Mouse (Mus musculus): ENCODE results near the gene Osbpl3. TPM values are rescaled to one million over a fixed set of nuclear protein-coding genes. Genes with fewer than 3 reads are reported as not detected.

Gene Osbpl3
- total and polyA plus RNA-seq, 2 experiments, result 0.15 to 0.83 TPM

DNA sequence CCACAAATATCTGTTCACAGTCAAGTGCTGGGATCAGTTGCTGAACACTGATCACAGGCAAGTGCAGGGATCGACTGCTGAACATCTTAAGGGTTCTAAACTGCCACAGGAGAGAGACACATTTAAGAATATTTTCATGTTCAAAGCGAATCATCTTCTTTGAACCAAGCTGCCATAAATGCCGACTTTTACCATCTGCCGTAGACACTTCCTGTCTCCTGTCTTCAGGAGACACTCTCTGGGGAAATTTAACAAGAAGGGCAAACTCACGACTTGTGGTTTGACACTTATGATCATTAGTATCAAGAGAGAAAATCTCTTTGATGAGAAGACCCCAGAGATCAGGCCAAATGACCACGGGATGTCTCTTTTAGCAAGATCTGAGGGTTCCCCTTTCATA, 134.3 kb downstream of the Osbpl3 start:
- H3K36me3 ChIP-seq (ENCODE audit: control insufficient read depth, insufficient read depth, low read length), result no peaks in the 10 kb centered on the region
- H3K27me3 ChIP-seq (ENCODE audit: control insufficient read depth, insufficient read depth, low read length), result no peaks in the 10 kb centered on the region
- H3K27ac ChIP-seq (replicated peaks; ENCODE audit: insufficient read depth, low read depth, low read length), result no peak overlapping the region
- H3K79me2 ChIP-seq (ENCODE audit: control insufficient read depth, insufficient read depth, low read length), result no peaks in the 10 kb centered on the region
- no peak for DNase-seq (ENCODE audit: extremely low read depth, low read depth, low spot score)
- no peak overlapping the region for H3K4me3 ChIP-seq (ENCODE audit: insufficient read depth, low read depth, low read length)
- no peaks in the 10 kb centered on the region for H3K4me1 ChIP-seq (ENCODE audit: control insufficient read depth, insufficient read depth, low read length)
- TF ChIP-seq CTCF (IDR thresholded peaks at IDR 0.05; ENCODE audit: low read depth, low read length) (no peak), POLR2A (IDR thresholded peaks at IDR 0.05; ENCODE audit: extremely low read depth, insufficient read depth, low read length) (no peak)
- H3K9ac ChIP-seq (ENCODE audit: low read depth, low read length), result no peak overlapping the region
- 80% methylated on average over 6 of the region's 6 CpGs for WGBS

DNA sequence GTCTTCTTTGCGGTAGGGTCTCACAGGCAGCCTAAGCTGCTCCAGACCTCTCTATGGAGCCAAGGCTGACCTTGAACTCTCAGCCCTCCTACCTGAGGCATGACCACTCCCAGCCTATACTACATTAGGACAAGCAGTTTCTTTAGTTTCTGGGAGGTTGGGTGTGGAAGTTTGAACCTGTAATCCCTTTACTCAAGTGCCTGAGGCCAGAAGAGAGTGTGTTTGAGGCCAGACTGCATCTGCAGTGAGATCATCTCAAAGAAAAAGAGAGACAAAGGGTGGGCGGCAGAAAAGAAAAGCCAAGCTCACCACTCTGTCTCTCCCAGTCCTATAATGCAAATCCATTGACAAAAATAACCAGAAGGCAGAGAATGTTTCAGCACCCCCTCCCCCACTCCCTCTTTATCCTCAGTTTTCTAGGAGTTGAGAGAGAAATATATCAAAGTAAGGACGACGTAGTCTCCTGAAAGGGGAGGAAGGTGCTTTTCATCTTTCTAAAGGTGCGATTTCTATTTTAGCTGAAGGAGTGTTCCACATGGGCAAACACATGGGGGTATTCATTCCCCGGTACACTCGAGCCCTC, 137.3 kb downstream of the Osbpl3 start:
- Histone ChIP-seq H3K36me3 (ENCODE audit: control insufficient read depth, insufficient read depth, low read length) (no peaks in the 10 kb centered on the region), H3K79me2 (ENCODE audit: control insufficient read depth, insufficient read depth, low read length) (no peaks in the 10 kb centered on the region), H3K9ac (ENCODE audit: low read depth, low read length) (no peak overlapping the region), H3K27me3 (ENCODE audit: control insufficient read depth, insufficient read depth, low read length) (no peaks in the 10 kb centered on the region), H3K4me1 (ENCODE audit: control insufficient read depth, insufficient read depth, low read length) (no peaks in the 10 kb centered on the region), H3K4me3 (ENCODE audit: insufficient read depth, low read depth, low read length) (no peak overlapping the region), H3K27ac (replicated peaks; ENCODE audit: insufficient read depth, low read depth, low read length) (no peak overlapping the region)
- DNase-seq (ENCODE audit: extremely low read depth, low read depth, low spot score), result no peak
- TF ChIP-seq CTCF (IDR thresholded peaks at IDR 0.05; ENCODE audit: low read depth, low read length) (no peak), POLR2A (IDR thresholded peaks at IDR 0.05; ENCODE audit: extremely low read depth, insufficient read depth, low read length) (no peak)
- 88% methylated on average over 7 of the region's 7 CpGs for WGBS

DNA sequence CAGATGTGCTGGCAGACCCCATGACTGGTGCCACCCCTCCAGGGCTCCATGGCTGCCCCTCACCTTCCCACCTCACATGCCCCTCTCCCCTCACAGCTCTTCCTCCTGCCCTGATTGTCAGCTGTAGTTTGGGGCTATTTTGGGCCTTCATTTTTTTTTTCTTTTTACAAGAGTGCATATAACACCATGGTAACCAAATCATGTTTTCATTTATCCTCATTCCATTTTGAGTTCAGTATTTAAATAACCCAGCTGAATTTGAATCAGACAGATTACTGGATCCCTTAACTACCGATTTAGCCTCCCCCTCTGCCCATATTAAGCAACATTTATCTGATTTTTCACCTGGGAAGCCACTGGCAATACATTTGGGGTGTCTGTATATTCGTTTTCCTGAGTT, 137.9 kb downstream of the Osbpl3 start:
- Histone ChIP-seq H3K36me3 (ENCODE audit: control insufficient read depth, insufficient read depth, low read length) (no peaks in the 10 kb centered on the region), H3K27ac (replicated peaks; ENCODE audit: insufficient read depth, low read depth, low read length) (no peak overlapping the region), H3K4me3 (ENCODE audit: insufficient read depth, low read depth, low read length) (no peak overlapping the region), H3K4me1 (ENCODE audit: control insufficient read depth, insufficient read depth, low read length) (no peaks in the 10 kb centered on the region), H3K27me3 (ENCODE audit: control insufficient read depth, insufficient read depth, low read length) (no peaks in the 10 kb centered on the region), H3K79me2 (ENCODE audit: control insufficient read depth, insufficient read depth, low read length) (no peaks in the 10 kb centered on the region), H3K9ac (ENCODE audit: low read depth, low read length) (no peak overlapping the region)
- WGBS, result 56% methylated on average over 2 of the region's 2 CpGs
- no peak for TF ChIP-seq CTCF (IDR thresholded peaks at IDR 0.05; ENCODE audit: low read depth, low read length)
- TF ChIP-seq POLR2A (IDR thresholded peaks at IDR 0.05; ENCODE audit: extremely low read depth, insufficient read depth, low read length), result no peak
- no peak for DNase-seq (ENCODE audit: extremely low read depth, low read depth, low spot score)

DNA sequence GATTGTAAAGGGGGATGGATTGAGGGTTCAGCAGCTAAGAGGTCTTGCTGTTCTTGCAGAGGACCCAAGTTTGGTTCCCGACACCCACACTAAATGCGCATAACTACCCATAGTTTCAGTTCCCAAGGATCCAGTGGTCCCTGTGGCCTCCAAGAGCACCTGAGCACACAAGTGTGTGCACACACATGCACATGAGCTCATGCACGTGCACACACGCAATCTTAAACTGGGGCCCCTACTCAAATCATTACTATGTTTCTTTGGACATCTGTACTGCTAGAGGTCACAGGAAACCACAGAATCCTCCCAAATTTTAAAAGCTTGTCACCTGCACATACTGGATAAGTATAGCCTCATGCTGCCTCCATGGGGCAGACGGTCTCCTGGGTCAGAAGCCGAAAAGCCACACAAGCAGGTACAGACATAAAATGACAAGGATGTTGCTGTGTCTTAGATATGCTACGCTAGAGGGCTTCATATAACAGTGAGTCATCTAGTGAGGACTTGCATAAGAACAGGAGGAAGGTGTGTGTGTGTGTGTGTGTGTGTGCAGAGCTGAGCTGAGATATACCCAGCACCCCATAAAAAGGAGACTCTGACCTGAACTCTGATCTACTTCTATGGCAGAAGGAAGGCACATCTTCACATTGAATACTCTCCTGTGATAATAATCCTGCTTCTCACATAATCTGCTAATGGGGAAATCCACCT, 139.1 kb downstream of the Osbpl3 start:
- H3K36me3 ChIP-seq (ENCODE audit: control insufficient read depth, insufficient read depth, low read length), result no peaks in the 10 kb centered on the region
- H3K9ac ChIP-seq (ENCODE audit: low read depth, low read length), result no peak overlapping the region
- H3K27me3 ChIP-seq (ENCODE audit: control insufficient read depth, insufficient read depth, low read length), result no peaks in the 10 kb centered on the region
- 93% methylated on average over 7 of the region's 7 CpGs for whole genome bisulfite sequencing
- H3K27ac ChIP-seq (replicated peaks; ENCODE audit: insufficient read depth, low read depth, low read length), result no peak overlapping the region
- TF ChIP-seq CTCF (IDR thresholded peaks at IDR 0.05; ENCODE audit: low read depth, low read length) (no peak), POLR2A (IDR thresholded peaks at IDR 0.05; ENCODE audit: extremely low read depth, insufficient read depth, low read length) (no peak)
- H3K4me3 ChIP-seq (ENCODE audit: insufficient read depth, low read depth, low read length), result no peak overlapping the region
- no peaks in the 10 kb centered on the region for H3K79me2 ChIP-seq (ENCODE audit: control insufficient read depth, insufficient read depth, low read length)
- no peak for DNase-seq (ENCODE audit: extremely low read depth, low read depth, low spot score)
- no peaks in the 10 kb centered on the region for H3K4me1 ChIP-seq (ENCODE audit: control insufficient read depth, insufficient read depth, low read length)

DNA sequence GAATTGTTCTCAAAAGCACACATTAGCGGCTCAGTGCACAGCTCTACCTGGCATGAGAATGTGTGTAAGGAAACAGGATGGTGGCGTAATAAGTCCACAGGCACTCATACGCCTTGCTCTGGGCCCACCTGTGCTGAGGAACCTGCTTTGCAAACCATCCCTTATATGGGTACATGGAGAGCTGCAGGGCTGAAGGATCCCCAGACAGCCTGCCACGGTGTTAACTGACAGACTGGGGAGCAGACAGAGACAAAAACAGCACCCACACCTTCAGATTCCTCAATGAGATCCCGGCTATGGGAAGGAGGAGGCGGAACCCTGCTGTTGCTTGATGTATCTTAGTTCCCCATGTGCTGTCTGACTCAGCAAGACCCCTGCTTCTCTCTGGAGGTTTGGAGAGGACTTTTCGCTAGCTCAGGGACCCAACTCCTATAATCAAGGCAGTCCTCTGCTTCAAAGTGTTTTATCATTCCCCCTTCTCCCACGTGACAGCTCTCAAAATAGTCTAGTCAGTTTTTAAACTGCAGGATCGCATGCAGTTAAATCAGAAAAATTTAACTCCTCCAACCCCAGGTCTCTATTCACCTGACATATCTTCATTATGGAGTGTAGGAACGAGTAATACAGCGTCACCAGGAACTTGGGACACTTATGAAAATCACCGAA, 141.5 kb downstream of the Osbpl3 start:
- WGBS, result 73% methylated on average over 12 of the region's 12 CpGs

More for the DNA sequence above, 141.5 kb downstream of the Osbpl3 start:
- Histone ChIP-seq H3K36me3 (ENCODE audit: control insufficient read depth, insufficient read depth, low read length) (no peaks in the 10 kb centered on the region), H3K79me2 (ENCODE audit: control insufficient read depth, insufficient read depth, low read length) (no peaks in the 10 kb centered on the region), H3K27me3 (ENCODE audit: control insufficient read depth, insufficient read depth, low read length) (no peaks in the 10 kb centered on the region), H3K4me1 (ENCODE audit: control insufficient read depth, insufficient read depth, low read length) (no peaks in the 10 kb centered on the region), H3K27ac (replicated peaks; ENCODE audit: insufficient read depth, low read depth, low read length) (no peak overlapping the region), H3K4me3 (ENCODE audit: insufficient read depth, low read depth, low read length) (no peak overlapping the region), H3K9ac (ENCODE audit: low read depth, low read length) (no peak overlapping the region)
- no peak for DNase-seq (ENCODE audit: extremely low read depth, low read depth, low spot score)
- TF ChIP-seq CTCF (IDR thresholded peaks at IDR 0.05; ENCODE audit: low read depth, low read length), result no peak
- no peak for TF ChIP-seq POLR2A (IDR thresholded peaks at IDR 0.05; ENCODE audit: extremely low read depth, insufficient read depth, low read length)
